Mouse (Mus musculus) cerebellum, adult 2 months (tissue): Measurements from ENCODE around the gene Foxc2.

Experiments
- CTCF ChIP-seq: fragments of 200-500 bp; IDR thresholded peaks from 2 replicates; pipeline ENCODE4 v1.5.1; 2011; ENCODE audit warnings: low read depth, mild to moderate bottlenecking, control low read depth, low read length, moderate library complexity, borderline replicate concordance; ENCODE audit not compliant: insufficient read depth
- POLR2A ChIP-seq: fragments of 200-500 bp; IDR thresholded peaks from 2 replicates; pipeline ENCODE4 v1.6.1; 2011; ENCODE audit warnings: low read length, control low read depth, borderline replicate concordance; ENCODE audit not compliant: insufficient read depth

GRCm38 (mm10) chr8:121120456-121121419 is 4.8 kb downstream of the Foxc2 start:
- no peak for TF ChIP-seq POLR2A
- TF ChIP-seq CTCF: no peak
